Mouse (Mus musculus): Measurements from ENCODE around the gene Bcl2l10.
"Not testable (repeated sequence)": the region's sequence is repeated elsewhere in the genome, so short reads cannot be mapped to it uniquely, and the experiment has no call there.

Bcl2l10 gene

GRCm38 (mm10) chr9:75338016-75338415 is 9.5 kb upstream of the Bcl2l10 start:
- intact Hi-C loops (cut with DNase I) = no loop called here

DNA sequence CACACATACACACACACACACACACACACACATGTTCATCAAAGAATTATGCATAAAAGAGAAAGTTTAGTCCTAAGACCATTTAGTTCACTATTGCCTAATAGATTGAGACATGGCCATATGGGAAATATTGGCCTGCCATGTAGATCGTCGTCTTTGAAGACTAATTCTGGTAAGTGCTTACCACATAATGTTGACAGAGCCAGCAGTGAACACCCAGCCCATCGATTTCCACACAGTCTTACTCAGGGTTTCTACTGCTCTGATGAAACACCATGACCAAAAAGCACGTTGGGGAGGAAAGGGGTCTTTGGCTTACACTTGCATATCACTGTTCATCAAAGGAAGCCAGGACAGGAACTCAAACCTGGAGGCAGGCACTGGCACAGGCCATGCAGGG is 5.1 kb upstream of the Bcl2l10 start:
- intact Hi-C loops (cut with DNase I) = no loop called here

DNA sequence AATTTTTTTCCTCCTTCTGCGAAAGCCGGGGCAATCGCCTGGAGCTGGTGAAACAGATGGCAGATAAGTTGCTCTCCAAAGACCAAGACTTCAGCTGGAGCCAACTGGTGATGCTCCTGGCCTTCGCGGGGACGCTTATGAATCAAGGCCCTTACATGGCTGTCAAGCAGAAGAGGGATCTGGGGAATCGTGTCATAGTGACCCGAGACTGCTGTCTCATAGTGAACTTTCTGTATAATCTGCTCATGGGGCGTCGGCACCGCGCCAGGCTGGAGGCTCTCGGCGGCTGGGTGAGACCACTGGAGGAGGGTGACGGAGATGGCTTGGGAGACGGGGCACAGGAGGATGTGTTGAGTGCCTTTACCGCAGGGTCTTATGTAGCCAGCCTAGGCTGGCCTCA is 508 bp downstream of the Bcl2l10 start:
- intact Hi-C loops (cut with DNase I) = no loop called here

GRCm38 (mm10) chr9:75348641-75349040 is 1.1 kb downstream of the Bcl2l10 start:
- intact Hi-C loops (cut with DNase I) = no loop called here

- intact Hi-C loops (cut with DNase I) = no loop called here
Measured at GRCm38 (mm10) chr9:75353094-75353493, 5.5 kb downstream of the Bcl2l10 start.

DNA sequence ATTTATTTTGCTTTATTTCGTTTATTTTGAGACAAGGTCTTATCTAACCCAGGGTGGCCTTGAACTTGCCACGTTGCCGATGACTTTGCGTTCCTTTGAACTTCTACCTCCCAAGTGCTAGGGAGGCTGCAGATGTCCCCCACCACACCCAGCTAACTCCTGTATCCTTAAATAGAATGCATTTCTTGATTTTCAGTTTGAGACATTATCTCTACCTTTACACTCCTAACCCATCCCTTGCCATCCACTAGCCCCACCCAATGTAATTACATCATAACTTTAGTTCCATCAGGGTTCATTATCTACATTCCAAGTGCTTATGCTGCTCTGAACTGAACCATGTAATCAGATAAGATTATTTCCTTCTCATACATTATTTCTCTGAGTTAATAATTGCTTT is 8.2 kb downstream of the Bcl2l10 start:
- intact Hi-C loops (cut with DNase I) = no loop called here

- intact Hi-C loops (cut with DNase I) = no loop called here
Measured at GRCm38 (mm10) chr9:75357087-75357654, 9.6 kb downstream of the Bcl2l10 start.

GRCm38 (mm10) chr9:75361699-75362098 is 14.1 kb downstream of the Bcl2l10 start:
- intact Hi-C loops (cut with DNase I) = loop anchor here (2.0 kb wide), 1 partner anchor 73 kb away; no protein-coding TSS in a partner anchor

DNA sequence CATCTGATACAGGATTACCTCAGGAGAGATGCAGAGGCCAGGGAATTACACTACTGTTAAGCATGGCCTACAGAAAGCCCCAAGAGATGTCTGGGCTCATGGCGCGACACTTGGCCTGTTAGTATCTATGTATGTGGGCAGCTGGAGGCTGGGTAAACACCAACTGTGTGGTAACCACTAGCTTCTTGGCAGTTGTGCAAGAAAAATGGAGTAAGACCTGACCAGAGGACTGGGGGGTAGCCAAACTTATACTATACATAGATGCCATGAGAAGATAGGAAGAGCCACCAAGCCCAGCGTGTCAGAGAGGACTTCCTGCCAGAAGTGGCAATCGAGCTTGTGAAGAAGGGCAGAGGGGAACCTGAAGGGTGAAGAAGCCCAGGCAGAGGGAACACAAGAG is 14.6 kb downstream of the Bcl2l10 start:
- intact Hi-C loops (cut with DNase I) = no loop called here

- intact Hi-C loops (cut with DNase I) = no loop called here
Measured at GRCm38 (mm10) chr9:75363001-75363400, 15.4 kb downstream of the Bcl2l10 start.

- intact Hi-C loops (cut with DNase I) = not testable (repeated sequence)
Measured at GRCm38 (mm10) chr9:75363702-75364101, 16.1 kb downstream of the Bcl2l10 start.

GRCm38 (mm10) chr9:75365195-75365594 is 17.6 kb downstream of the Bcl2l10 start:
- intact Hi-C loops (cut with DNase I) = no loop called here

DNA sequence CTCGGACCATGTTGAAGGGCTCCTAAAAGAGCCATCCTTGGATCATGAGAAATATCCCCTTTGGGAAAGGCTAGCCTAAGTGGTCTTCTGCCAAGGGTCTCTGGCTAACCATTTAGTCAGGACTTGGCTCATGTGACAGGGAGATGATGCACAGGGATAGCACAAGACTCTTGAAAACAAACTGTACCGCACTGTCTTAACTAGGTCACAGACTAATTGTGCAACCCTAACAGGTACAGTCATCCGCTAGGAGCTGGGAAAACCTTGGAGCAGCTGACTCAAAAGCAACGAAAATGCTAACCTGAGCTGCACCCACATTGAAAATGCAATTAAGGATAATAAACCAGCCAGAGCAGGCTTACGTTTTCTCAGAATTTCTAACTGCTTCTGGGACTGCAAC is 18.6 kb downstream of the Bcl2l10 start:
- intact Hi-C loops (cut with DNase I) = no loop called here

DNA sequence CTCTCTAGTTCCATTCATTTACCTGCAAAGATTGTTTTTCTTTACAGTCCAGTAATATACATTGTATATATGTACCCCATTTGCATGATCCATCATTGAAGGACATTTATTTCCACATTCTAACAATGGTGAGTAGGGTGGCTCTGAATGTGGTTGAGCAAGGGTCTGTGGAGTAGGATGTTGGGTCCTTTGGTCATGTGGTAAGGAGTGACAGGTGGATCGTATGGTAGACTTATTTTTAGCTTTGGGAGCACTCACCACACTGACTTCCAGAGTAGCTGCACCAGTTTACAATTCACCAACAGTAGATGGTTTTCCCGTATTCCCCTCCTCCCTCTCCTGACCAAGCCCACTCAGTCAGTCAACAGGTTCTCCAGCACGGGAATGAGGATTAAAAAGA is 21.2 kb downstream of the Bcl2l10 start:
- intact Hi-C loops (cut with DNase I) = no loop called here

DNA sequence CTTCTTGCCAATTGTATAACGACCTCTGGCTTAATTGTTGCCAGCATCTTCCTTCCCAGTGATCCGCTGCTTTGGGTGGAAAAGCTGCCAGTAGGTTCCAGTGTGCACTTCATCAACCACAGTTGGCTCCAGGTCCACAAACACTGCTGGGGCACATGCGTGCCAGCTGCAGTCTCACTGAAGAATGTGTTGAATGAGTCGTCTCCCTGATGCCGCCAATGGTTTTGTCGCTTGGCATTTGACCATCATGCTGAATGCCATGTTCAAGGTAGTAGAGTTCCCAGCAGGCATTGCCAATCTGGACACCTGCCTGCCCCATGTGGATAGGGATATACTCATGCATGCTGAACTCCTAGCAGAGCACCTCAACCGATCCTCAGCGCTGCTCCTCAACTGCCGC is 28.0 kb downstream of the Bcl2l10 start:
- intact Hi-C loops (cut with DNase I) = no loop called here

DNA sequence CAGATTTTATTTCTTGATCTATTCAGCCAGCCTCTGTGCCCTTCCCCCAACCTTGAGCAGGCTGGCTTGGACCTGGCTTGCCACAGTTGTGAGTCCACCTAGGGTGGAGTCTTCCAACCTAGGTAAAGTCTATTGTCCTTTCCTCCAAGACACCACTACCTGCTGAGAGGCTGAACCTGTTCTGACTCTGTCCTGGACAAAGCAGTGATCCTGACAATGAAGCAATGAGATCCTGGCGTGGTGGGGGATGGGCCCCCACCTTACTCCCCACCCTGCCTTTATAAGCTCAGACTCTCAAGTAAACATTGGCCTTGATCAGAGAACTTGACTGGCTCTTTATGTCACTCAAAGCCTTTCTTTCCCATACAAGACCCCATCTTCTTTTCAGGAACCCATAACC is 28.9 kb downstream of the Bcl2l10 start:
- intact Hi-C loops (cut with DNase I) = no loop called here

DNA sequence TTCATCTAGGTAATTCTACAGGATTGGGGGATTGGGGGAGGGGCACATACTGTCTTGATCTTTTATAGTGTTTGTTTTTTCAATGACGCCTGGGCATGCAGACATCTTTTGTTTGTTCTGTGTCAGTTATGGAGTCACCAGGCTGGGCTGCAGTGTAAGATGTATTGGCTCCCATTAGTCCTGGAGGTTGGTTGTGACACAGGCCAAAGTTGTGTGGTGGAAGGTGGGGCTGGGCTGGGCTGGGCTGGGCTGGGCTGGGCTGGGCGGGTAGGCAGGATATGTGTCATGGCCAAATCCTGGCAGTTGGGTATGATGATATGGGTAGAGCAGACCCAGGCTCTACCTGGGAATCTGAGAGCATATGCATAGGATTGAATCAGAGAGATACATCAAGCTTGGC is 31.2 kb downstream of the Bcl2l10 start:
- intact Hi-C loops (cut with DNase I) = no loop called here

GRCm38 (mm10) chr9:75382825-75383224 is 35.3 kb downstream of the Bcl2l10 start:
- intact Hi-C loops (cut with DNase I) = no loop called here

DNA sequence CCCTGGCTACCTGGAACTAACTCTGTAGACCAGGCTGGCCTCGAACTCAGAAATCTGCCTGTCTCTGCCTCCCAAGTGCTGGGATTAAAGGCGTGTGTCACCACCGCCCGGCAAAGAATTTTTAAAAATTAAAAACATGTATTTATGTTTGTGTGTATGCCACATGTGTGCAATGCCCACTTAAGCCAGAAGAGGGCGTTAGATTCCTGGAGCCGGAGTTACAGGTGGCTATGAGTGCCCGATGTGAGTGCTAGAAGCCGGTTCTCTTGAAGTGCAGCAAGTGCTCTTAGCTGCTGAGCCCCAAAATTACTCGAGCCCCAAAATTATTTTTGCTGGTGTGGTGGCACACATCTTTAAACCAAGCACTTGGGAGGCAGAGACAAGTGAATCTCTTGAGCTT is 36.2 kb downstream of the Bcl2l10 start:
- intact Hi-C loops (cut with DNase I) = no loop called here

DNA sequence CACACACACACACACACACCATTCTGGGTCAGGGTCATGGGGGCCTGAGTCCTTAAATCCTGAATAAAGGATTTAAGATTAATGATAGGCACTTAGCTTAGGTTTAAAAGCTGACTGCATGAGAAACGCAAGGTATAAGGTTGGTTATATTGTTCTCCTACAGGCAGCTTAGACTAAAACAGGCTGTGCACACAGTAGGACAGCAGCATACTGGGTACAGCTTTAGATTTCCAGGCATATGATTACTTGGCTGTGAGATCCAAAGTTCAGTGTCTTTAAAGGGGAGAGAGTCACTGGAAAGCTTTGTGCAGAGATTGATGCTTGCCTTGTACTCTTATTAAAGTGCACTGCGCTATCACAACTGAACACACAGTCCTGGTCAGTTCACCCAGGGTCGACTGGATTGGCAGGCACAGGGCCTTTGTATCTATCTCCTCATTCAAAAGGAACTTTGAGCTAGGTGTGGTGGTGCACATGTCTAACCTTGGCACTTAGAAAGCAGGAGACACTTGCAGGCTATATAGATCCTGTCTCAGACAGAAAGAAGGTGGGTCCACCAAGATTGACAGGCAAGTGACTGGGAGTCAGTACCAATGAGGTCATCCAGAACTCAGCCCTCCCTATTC is 36.9 kb downstream of the Bcl2l10 start:
- intact Hi-C loops (cut with DNase I) = no loop called here

DNA sequence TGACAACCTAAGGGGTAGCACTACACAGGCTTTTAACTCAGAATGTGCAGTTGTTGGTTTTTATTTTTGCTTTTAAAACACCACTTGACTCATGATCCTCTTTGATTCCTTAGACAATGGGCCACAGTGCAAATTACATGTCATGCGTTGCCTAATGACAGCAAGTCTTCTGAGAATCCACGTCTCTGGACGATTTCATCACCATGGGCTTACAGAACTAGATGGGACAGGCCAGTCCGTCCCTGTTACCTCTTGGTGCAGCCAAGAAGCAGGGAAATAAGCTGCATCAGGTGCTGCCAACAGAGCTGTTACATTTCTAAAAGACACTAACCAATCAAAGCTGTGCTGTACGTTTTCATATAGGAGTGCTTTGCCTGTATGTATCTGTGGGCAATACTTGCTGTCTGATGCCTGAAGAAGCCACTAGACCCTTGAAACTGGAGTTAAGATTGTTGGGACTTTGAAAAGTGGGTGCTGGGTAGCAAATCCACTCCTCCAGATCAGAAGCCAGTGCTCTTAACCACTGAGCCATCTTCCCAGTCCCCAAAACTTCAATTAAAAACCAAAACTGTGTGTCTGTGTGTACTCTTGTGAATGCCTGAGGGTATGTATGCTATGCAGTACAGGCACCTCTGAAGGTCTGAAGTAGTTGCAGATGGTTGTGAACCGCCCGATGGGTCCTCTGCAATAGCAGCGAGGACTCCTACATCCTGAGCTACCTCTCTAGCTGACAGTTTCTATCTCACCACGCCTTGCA is 37.8 kb downstream of the Bcl2l10 start:
- intact Hi-C loops (cut with DNase I) = no loop called here

DNA sequence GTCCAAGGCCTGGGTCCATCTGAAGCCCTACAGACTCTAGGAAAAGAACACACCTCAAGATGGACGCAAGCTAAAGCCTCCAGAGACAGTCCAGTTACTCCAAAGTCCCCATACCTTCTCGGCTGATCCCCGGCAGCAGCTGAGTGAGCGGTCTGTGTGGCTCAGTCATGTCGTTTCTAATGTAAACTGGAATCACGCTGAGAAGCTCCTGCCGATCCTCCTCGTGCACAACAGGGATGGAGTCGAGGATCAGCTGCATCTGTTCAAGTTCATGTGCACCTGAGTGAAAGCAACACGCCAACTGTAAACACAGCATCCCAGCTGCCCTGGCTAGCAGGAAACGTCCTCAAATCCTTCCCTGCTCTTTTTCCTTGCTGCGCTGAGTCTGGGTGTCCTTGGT is 45.7 kb downstream of the Bcl2l10 start:
- intact Hi-C loops (cut with DNase I) = no loop called here

- intact Hi-C loops (cut with DNase I) = no loop called here
Measured at GRCm38 (mm10) chr9:75395971-75396370, 48.4 kb downstream of the Bcl2l10 start.

All from adrenal gland (tissue).